Mouse (Mus musculus): ENCODE data around the gene Acot2.

DNA sequence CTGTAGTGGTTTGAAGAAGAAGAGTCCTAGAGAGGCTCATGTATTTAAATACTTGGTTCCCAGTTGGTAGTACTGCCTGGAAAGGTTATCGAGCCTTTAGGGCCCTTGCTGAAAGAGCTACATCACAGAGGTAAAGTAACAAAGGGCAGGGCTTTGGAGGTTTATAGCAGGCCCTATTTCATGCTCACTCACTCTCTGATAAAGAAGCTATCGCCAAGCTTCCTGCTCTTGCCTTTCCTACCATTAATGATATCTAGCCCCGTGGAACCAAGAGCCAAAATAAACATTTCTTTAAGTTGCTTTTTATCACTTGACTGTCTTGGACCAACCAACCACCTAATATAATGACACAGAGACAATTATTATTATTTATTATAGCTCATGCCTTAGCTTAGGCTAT lies 12.8 kb downstream of the Acot2 start:
- TF ChIP-seq CTCF (IDR thresholded peaks at IDR 0.05; ENCODE audit: borderline replicate concordance, insufficient read depth, low read depth, low read length) (no peak), POLR2A (IDR thresholded peaks at IDR 0.05; ENCODE audit: borderline replicate concordance, insufficient read depth, low read length) (no peak)

Data from cerebellum, adult 2 months (tissue).